Mouse (Mus musculus): Measurements from ENCODE around the gene Thrap3. TPM values are rescaled to one million over a fixed set of nuclear protein-coding genes. Genes with fewer than 3 reads are reported as not detected.
A peak's percentile ranks its signal among the peaks of the same experiment; 100 is the strongest.
"Not testable (repeated sequence)": the region's sequence is repeated elsewhere in the genome, so short reads cannot be mapped to it uniquely, and the experiment has no call there.

Gene Thrap3
- polyA plus RNA-seq, 1 experiment from 2014 or later, result 150 TPM

GRCm38 (mm10) chr4:126183034-126183433 is 19.5 kb downstream of the Thrap3 start:
- Histone ChIP-seq H3K9me3 (no peaks in the 10 kb centered on the region), H3K27ac (no peak overlapping the region), H3K4me3 (no peak overlapping the region), H3K4me2 (no peak overlapping the region), H3K4me1 (no peaks in the 10 kb centered on the region), H3K9ac (no peak overlapping the region), H3K36me3 (replicated peaks) (peaks cover 17% of the 10 kb centered on the region; the same call in 1 of the 2 replicates), H3K27me3 (replicated peaks) (no peaks in the 10 kb centered on the region)
- 87% methylated on average over 5 of the region's 5 CpGs for WGBS
- ATAC-seq (replicated peaks), result no peak

- ATAC-seq (replicated peaks), result no peak
- peaks cover 26% of the 10 kb centered on the region for H3K36me3 ChIP-seq (replicated peaks)
- 59% methylated on average over 7 of the region's 7 CpGs for WGBS
These were observed 21.2 kb downstream of the Thrap3 start for GRCm38 (mm10) chr4:126181170-126181957.

GRCm38 (mm10) chr4:126175980-126176379 is 26.6 kb downstream of the Thrap3 start:
- H3K27ac ChIP-seq; H3K27me3 ChIP-seq (replicated peaks); H3K4me3 ChIP-seq; H3K4me1 ChIP-seq; H3K9ac ChIP-seq; ATAC-seq (replicated peaks); H3K9me3 ChIP-seq; H3K4me2 ChIP-seq: not testable (repeated sequence)
- H3K36me3 ChIP-seq (replicated peaks), result peaks cover 57% of the 10 kb centered on the region
- 93% methylated on average over 7 of the region's 7 CpGs for WGBS

More at GRCm38 (mm10) chr4:126181170-126181957, 21.2 kb downstream of the Thrap3 start:
- no peaks in the 10 kb centered on the region for H3K27me3 ChIP-seq (replicated peaks)
- no peaks in the 10 kb centered on the region for H3K9me3 ChIP-seq
- H3K4me2 ChIP-seq, result no peak overlapping the region
- no peak overlapping the region for H3K9ac ChIP-seq
- no peaks in the 10 kb centered on the region for H3K4me1 ChIP-seq
- H3K27ac ChIP-seq, result no peak overlapping the region
- no peak overlapping the region for H3K4me3 ChIP-seq

GRCm38 (mm10) chr4:126173800-126174199 is 28.8 kb downstream of the Thrap3 start:
- Histone ChIP-seq H3K4me1 (no peaks in the 10 kb centered on the region), H3K9ac (no peak overlapping the region), H3K27me3 (replicated peaks) (no peaks in the 10 kb centered on the region), H3K4me2 (no peak overlapping the region), H3K27ac (no peak overlapping the region), H3K4me3 (no peak overlapping the region), H3K36me3 (replicated peaks) (peaks cover 56% of the 10 kb centered on the region), H3K9me3 (no peaks in the 10 kb centered on the region)
- 93% methylated on average over 5 of the region's 5 CpGs for WGBS
- ATAC-seq (replicated peaks), result no peak

- H3K27ac ChIP-seq; H3K27me3 ChIP-seq (replicated peaks); H3K4me3 ChIP-seq; H3K9ac ChIP-seq; ATAC-seq (replicated peaks); H3K4me1 ChIP-seq; H3K4me2 ChIP-seq; H3K9me3 ChIP-seq: not testable (repeated sequence)
- H3K36me3 ChIP-seq (replicated peaks), result peaks cover 52% of the 10 kb centered on the region
- 97% methylated on average over 5 of the region's 5 CpGs for WGBS
These were observed 31.8 kb downstream of the Thrap3 start for GRCm38 (mm10) chr4:126170737-126171136.

GRCm38 (mm10) chr4:126168851-126169250 is 33.7 kb downstream of the Thrap3 start:
- H3K4me1 ChIP-seq, result no peaks in the 10 kb centered on the region
- no peak for ATAC-seq (replicated peaks)
- H3K4me3 ChIP-seq, result no peak overlapping the region
- 91% methylated on average over 6 of the region's 6 CpGs for WGBS
- H3K9me3 ChIP-seq, result no peaks in the 10 kb centered on the region
- H3K9ac ChIP-seq, result no peak overlapping the region
- no peak overlapping the region for H3K27ac ChIP-seq
- H3K36me3 ChIP-seq (replicated peaks), result peaks cover 34% of the 10 kb centered on the region
- H3K4me2 ChIP-seq, result no peak overlapping the region
- no peaks in the 10 kb centered on the region for H3K27me3 ChIP-seq (replicated peaks)

- no peak for ATAC-seq (replicated peaks)
- no peak overlapping the region for H3K9ac ChIP-seq
- no peaks in the 10 kb centered on the region for H3K9me3 ChIP-seq
- 82% methylated on average over 3 of the region's 3 CpGs for WGBS
- peaks cover 11% of the 10 kb centered on the region for H3K4me1 ChIP-seq
- H3K27ac ChIP-seq, result no peak overlapping the region
- H3K4me2 ChIP-seq, result no peak overlapping the region
- no peaks in the 10 kb centered on the region for H3K27me3 ChIP-seq (replicated peaks)
- no peak overlapping the region for H3K4me3 ChIP-seq
- peaks cover 21% of the 10 kb centered on the region for H3K36me3 ChIP-seq (replicated peaks)
These were observed 36.5 kb downstream of the Thrap3 start for GRCm38 (mm10) chr4:126166084-126166483.

GRCm38 (mm10) chr4:126165092-126165491 is 37.5 kb downstream of the Thrap3 start:
- Histone ChIP-seq H3K4me1 (peaks cover 11% of the 10 kb centered on the region), H3K36me3 (replicated peaks) (peaks cover 13% of the 10 kb centered on the region)
- WGBS, result 74% methylated on average over 10 of the region's 10 CpGs
- H3K27me3 ChIP-seq (replicated peaks); ATAC-seq (replicated peaks); H3K9me3 ChIP-seq; H3K4me3 ChIP-seq; H3K9ac ChIP-seq; H3K27ac ChIP-seq; H3K4me2 ChIP-seq: not testable (repeated sequence)

- no peak overlapping the region for H3K9ac ChIP-seq
- WGBS, result 75% methylated on average over 4 of the region's 4 CpGs
- no peaks in the 10 kb centered on the region for H3K27me3 ChIP-seq (replicated peaks)
- no peaks in the 10 kb centered on the region for H3K9me3 ChIP-seq
- no peak overlapping the region for H3K4me2 ChIP-seq
- no peak overlapping the region for H3K4me3 ChIP-seq
- H3K36me3 ChIP-seq (replicated peaks), result peaks cover 12% of the 10 kb centered on the region; the same call in 1 of the 2 replicates
- H3K4me1 ChIP-seq, result peaks cover 11% of the 10 kb centered on the region
- H3K27ac ChIP-seq, result no peak overlapping the region
- ATAC-seq (replicated peaks), result no peak
These were observed 38.9 kb downstream of the Thrap3 start for GRCm38 (mm10) chr4:126163685-126164084.

- Histone ChIP-seq H3K9ac (peak within 1 kb of the TSS; percentile 63), H3K27me3 (replicated peaks) (no peaks in the 10 kb centered on the region), H3K36me3 (replicated peaks) (peaks cover 9% of the 10 kb centered on the region; the same call in 1 of the 2 replicates), H3K4me1 (peaks cover 11% of the 10 kb centered on the region), H3K4me3 (peak within 1 kb of the TSS; percentile 47), H3K9me3 (no peaks in the 10 kb centered on the region), H3K27ac (no peak within 1 kb of the TSS), H3K4me2 (peak within 1 kb of the TSS; percentile 96)
- whole genome bisulfite sequencing, result 7% methylated on average over 22 of the region's 22 CpGs
- ATAC-seq (replicated peaks), result peak; percentile 51; the same call in 1 of the 2 replicates
These were observed 39.4 kb downstream of the Thrap3 start, which contains the start of gene Sh3d21 for GRCm38 (mm10) chr4:126163067-126163659. TSS of gene Sh3d21 (minus strand) at chr4:126163491.

- H3K27me3 ChIP-seq (replicated peaks), result no peaks in the 10 kb centered on the region
- H3K4me3 ChIP-seq, result peak overlapping the region; percentile 47
- under 1% methylated on average over 44 of the region's 44 CpGs for WGBS
- peak overlapping the region; percentile 63 for H3K9ac ChIP-seq
- H3K4me2 ChIP-seq, result peak overlapping the region; percentile 96
- no peak overlapping the region for H3K27ac ChIP-seq
- H3K9me3 ChIP-seq, result no peaks in the 10 kb centered on the region
- peaks cover 11% of the 10 kb centered on the region for H3K4me1 ChIP-seq
- H3K36me3 ChIP-seq (replicated peaks), result peaks cover 9% of the 10 kb centered on the region; the same call in 1 of the 2 replicates
- ATAC-seq (replicated peaks), result peak; percentile 90
These were observed 40.0 kb downstream of the Thrap3 start for GRCm38 (mm10) chr4:126162544-126163066.

- peak overlapping the region; percentile 96 for H3K4me2 ChIP-seq
- H3K27ac ChIP-seq, result no peak overlapping the region
- no peak overlapping the region for H3K9ac ChIP-seq
- no peak overlapping the region for H3K4me3 ChIP-seq
- ATAC-seq (replicated peaks), result peak; percentile 16; the same call in 1 of the 2 replicates
- H3K27me3 ChIP-seq (replicated peaks), result no peaks in the 10 kb centered on the region
- 72% methylated on average over 9 of the region's 9 CpGs for WGBS
- H3K4me1 ChIP-seq, result peaks cover 11% of the 10 kb centered on the region
- no peaks in the 10 kb centered on the region for H3K9me3 ChIP-seq
- H3K36me3 ChIP-seq (replicated peaks), result peaks cover 7% of the 10 kb centered on the region; the same call in 1 of the 2 replicates
These were observed 40.6 kb downstream of the Thrap3 start for GRCm38 (mm10) chr4:126161986-126162385.

All from midbrain, embryonic 15.5 days (tissue).